Mouse (Mus musculus) brain, embryonic 14.5 days (tissue): Measurements from ENCODE around the gene Leo1. TPM values are rescaled to one million over a fixed set of nuclear protein-coding genes. Genes with fewer than 3 reads are reported as not detected.
A peak's percentile ranks its signal among the peaks of the same experiment; 100 is the strongest.

Source experiments
- DNase-seq: peaks from one replicate; pipeline ENCODE4 v3.0.0-alpha.2; 2011; ENCODE audit warnings: low read depth
- CTCF ChIP-seq: fragments of 200-500 bp; IDR thresholded peaks from 2 replicates; pipeline ENCODE4 v1.5.1; 2012; ENCODE audit warnings: inconsistent platforms, mild to moderate bottlenecking, moderate library complexity, borderline replicate concordance; ENCODE audit not compliant: insufficient read depth, insufficient read length; ENCODE audit errors: extremely low read depth
- POLR2A ChIP-seq: fragments of 200-500 bp; IDR thresholded peaks from 2 replicates; pipeline ENCODE4 v1.6.1; 2012; ENCODE audit warnings: mild to moderate bottlenecking, inconsistent platforms, borderline replicate concordance; ENCODE audit not compliant: poor library complexity, insufficient read depth, insufficient read length, severe bottlenecking; ENCODE audit errors: extremely low read depth
- polyA plus RNA-seq: library from polyadenylated mRNA; depleted of rRNA; stranded (reverse); fragments of >200 nt; gene quantifications from 2 replicates; pipeline ENCODE4 v1.2.3, GENCODE M21; 2012; rRNA removed

Gene Leo1
- polyA plus RNA-seq, 1 experiment: 24.0 TPM

DNA sequence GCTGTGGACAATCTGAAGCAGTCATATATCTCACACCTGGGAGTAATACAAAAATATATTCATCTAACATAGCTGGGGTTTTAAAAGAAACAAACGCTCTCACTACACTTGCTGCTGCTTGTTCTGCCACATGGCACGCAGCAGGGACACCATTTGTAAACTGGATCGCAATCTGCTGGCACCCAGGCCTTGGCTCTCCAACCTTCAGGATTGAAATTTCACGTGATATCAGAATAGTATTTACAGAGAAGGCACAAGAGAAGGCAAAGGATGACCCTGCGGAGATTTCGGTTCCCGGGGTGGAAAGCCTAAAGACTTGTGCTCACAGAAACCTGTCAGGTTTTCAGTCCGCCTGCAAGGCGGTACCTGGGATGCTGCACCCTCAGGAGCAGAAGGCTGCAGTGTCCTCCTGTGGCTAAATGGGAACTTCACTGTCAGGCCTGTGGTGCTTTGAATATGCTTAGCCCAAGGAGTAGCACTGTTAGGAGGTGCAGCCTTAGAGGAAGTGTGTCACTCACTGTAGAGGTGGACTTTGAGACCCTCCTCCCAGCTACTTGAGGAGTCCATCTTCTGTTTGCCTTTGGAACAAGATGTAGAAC, 53.2 kb downstream of the Leo1 start:
- no peak for DNase-seq
- TF ChIP-seq CTCF (no peak), POLR2A (no peak)

DNA sequence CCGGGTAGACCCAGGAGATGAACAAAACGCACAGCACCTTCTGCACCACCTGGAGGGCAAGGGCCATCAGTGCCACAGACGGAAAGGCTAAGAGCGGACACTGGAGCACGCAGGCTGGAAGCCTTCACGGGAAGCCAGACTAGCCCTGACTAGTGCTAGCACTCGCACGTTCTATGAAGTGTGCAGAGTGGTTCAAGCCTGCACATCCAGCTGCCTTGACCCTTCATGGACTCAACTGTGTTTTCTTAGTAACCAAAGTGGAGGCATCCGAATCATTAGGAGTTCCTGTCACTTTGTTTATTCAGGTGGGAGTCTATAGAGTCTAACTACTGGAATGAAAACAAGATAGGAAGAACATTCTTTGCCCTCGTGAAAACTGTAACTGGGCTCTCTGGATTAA, 54.6 kb downstream of the Leo1 start:
- peak; percentile 20 for DNase-seq
- TF ChIP-seq CTCF (no peak), POLR2A (no peak)

DNA sequence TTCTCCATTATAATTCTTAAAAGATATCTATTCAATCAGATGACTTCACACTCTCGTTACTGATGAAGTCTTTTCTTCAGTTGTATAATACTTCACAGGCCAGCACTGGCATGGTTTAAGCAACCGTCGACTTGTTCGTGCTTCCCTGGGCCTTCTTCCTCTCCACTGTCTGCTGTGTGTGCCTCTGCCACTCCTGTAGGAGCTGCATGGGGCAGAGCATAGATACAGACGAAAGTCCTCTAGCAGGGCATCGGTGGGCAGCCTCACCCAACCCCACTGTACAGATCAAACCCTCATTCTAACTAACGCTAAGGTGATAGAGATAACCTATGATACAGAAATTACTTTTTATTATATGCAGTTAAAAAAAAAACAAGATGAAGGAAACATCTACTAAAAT, 57.2 kb downstream of the Leo1 start:
- no peak for DNase-seq
- TF ChIP-seq CTCF: no peak
- TF ChIP-seq POLR2A: no peak

DNA sequence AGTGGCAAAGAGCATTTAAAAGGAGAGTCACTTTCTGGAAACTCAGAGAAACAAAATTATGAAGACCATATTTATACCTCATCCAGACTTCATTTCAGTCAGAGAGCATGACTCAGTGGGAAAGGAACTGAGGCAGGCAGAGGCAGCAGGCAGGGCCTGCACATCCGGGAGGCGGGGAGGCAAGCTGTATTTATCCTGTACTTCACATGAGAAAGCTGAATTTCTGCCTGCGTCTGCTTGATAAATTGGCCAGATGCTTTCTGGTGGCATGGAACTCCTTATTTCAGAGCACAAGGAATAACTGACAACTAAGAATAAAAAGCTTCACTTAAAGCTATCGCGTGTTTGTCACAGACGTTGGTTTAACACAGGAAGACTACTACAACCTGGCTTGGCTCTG, 63.0 kb downstream of the Leo1 start:
- no peak for DNase-seq
- TF ChIP-seq CTCF (no peak), POLR2A (no peak)

DNA sequence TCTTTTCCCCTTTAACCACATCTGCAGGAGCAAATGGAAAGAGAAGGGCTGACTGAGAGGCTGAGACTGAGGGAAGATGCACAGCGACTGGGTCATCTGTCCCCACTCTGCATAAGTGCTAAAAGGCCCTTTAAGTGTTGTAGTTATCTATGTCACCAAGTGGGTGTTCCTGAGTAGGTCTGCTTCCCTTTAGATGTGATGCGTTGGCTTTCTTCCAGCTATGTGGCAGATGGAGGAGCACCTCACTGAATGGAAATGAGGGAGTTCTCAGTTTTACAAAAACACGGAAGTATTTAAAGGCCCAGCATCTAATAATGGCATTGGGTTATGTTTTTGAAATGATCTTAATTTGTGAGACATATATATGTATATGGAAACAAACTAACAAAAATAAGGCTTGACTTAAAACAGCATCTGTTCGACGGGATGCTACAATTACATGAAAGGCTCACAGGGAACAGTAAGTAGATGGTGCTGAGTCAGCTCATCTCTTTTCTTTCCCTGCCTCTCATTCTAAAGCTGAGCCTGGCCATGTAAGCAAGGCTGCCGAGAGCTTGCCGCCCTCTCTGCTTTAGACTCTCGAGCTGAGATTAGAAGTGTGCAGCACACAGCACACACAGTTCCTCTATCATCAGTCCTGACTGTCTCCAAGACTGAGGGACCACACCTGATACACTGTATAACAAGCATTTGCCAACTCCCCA, 70.1 kb downstream of the Leo1 start:
- peak; percentile 84 for DNase-seq
- TF ChIP-seq CTCF: no peak
- TF ChIP-seq POLR2A: no peak

DNA sequence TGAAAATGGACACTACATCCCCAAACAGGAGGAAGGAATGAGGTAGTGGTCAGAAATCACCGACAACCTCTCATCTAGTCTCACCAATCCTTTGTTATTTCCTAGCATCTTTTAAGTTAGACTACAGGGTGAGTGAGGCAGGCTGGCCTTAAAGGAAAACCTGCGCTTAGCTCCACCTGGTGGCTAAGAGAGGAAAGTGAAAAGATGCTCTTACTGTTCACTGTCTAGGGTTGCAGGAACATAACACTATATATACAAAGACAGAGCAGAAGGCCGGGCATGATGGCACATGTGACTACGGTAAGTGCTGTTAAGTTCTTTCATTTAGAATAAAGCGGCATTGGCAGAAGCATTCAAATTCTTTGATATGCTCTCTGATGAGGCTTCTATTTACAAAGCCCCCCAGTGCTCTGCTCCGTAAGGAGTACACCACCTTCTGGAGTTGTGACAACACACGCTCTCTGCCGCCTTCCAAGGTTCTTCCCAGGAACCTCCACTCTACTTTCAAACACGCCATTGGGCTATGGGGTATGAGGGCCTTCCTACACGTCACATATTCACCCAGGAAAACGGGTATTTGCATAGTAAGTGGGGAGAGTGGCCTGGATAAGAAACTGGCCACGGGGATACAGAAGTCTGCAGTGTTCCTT, 74.3 kb downstream of the Leo1 start:
- peak; percentile 86 for DNase-seq
- TF ChIP-seq CTCF (peak; percentile 78; the same call in 1 of the 2 replicates), POLR2A (no peak)

Other genes with a start within 250 kb of the Leo1 start
- 0.40 and 0.64 TPM in 2 replicates for gene Myo5c, start 209.5 kb upstream of the Leo1 start, polyA plus RNA-seq
- gene Gnb5, start 135.2 kb upstream of the Leo1 start, polyA plus RNA-seq: 45.5 and 53.1 TPM in 2 replicates
- 0.05 and 0.08 TPM in 2 replicates for gene Bcl2l10, start 93.8 kb upstream of the Leo1 start, polyA plus RNA-seq
- 69.1 and 117 TPM in 2 replicates for gene Mapk6, start 31.5 kb upstream of the Leo1 start, polyA plus RNA-seq
- gene Tmod3, start 118.1 kb downstream of the Leo1 start, polyA plus RNA-seq: 58.9 and 60.9 TPM in 2 replicates
- 51.1 and 74.5 TPM in 2 replicates for gene Tmod2, start 169.8 kb downstream of the Leo1 start, polyA plus RNA-seq
- 19.5 and 22.2 TPM in 2 replicates for gene Lysmd2, start 184.2 kb downstream of the Leo1 start, polyA plus RNA-seq
- gene Scg3, start 242.5 kb downstream of the Leo1 start, polyA plus RNA-seq: 74.6 and 96.1 TPM in 2 replicates